Mouse (Mus musculus): Measurements from ENCODE around the gene P2rx5.

The P2rx5 gene

DNA sequence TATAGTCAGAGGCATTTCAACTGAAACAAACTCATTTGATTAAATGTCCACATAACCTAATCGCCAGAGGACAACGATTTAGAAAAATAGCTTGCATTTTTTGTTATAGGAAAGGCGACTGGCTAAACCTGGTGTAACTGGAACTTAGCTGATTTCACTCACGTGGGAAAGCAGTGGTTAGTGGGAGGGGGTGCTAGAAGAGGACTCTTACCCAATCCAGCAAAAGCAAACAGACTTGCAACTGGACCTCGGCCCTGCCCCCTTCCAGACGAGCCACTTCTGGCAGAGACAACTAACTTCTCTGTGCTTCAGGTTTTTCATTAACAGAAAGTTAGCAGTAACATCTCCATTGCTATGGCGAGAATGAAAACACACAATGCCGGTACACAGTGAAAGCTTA lies 15.4 kb downstream of the P2rx5 start:
- no peak for DNase-seq (ENCODE audit: extremely low read depth, low read depth, low spot score)

GRCm38 (mm10) chr11:73176186-73176585 lies 16.0 kb downstream of the P2rx5 start:
- no peak for DNase-seq (ENCODE audit: extremely low read depth, low read depth, low spot score)

GRCm38 (mm10) chr11:73176608-73177508 lies 16.6 kb downstream of the P2rx5 start, which contains the start of the genes Emc6 and Tax1bp3:
TSS of gene Emc6 (minus strand) at chr11:73177037.
TSS of gene Tax1bp3 (plus strand) at chr11:73177083.
- DNase-seq (ENCODE audit: extremely low read depth, low read depth, low spot score), result no peak

- DNase-seq (ENCODE audit: extremely low read depth, low read depth, low spot score), result no peak
Observed at GRCm38 (mm10) chr11:73177509-73177875, 17.3 kb downstream of the P2rx5 start.

DNA sequence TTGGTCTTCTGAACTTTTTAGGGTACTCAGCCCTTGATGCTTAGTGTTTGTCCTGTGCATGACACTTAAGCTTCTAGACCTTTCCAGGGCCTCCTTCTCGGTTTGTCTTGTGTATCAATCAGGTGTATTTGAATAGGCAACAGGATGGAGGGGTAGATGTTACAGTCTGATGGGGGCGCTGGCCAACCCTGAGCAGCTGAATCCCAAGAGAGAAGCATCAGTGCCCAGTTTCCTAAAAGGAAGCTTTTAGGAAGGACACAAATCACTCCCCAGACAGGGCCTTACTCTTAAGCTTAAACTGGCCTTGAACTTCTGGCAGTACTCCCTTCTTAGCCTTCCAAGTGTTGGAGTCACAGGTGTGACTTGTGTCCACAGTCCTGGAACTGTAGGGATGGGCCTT lies 17.7 kb downstream of the P2rx5 start:
- no peak for DNase-seq (ENCODE audit: extremely low read depth, low read depth, low spot score)

DNA sequence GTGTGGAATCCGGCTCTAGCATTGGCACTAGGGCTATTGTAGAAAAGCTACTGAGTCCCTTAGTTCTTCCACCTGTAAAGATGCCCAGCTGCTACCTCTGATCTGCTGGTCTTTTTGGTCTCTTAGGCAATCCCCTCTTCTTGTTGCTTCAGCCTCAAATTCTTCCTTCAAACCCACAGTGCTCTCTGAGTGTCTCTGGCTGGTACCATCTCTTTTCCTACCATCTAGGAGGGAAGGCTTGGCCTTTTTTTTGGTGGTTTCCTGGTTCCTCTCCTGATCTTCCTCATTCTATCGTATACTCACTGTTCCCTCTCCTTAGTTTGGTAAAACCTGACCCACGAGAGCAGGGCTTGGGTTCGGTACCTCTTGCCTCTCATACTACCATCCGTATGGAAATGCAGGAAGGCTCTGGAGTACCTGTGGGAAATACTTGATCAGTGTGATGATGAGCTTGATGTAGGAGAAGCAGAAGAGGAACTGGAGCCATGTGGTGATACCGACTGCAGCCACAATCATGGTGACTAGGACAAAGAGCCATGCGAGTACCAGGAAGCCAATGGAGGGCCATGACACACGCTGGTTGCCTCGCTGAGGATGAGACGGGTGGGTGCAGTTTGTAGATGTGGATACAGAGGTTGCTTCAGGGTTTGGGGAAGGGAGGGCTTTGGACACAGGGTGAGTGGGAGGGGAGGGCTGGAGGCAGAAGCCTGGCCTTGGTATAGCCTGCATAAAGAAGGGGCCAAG lies 25.8 kb downstream of the P2rx5 start:
- no peak for DNase-seq (ENCODE audit: extremely low read depth, low read depth, low spot score)

DNA sequence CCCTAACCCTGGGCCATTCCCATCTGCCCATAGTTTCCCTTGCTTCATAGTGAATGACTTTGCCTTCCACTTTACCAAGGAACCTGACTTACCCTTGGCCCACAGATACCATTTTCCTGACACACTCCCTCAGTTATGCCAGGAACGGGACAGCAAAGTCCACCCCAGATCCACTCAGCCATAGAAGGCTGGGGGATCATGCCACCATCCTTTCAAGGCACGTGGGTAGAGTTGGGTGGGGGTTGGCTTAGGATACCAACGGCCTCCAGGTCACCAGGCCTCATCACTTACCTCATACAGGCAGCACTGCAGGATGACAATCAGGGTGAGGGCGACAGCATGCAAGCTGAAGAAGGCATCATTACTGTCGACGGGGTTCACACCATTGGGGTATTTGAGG lies 27.0 kb downstream of the P2rx5 start:
- no peak for DNase-seq (ENCODE audit: extremely low read depth, low read depth, low spot score)

DNA sequence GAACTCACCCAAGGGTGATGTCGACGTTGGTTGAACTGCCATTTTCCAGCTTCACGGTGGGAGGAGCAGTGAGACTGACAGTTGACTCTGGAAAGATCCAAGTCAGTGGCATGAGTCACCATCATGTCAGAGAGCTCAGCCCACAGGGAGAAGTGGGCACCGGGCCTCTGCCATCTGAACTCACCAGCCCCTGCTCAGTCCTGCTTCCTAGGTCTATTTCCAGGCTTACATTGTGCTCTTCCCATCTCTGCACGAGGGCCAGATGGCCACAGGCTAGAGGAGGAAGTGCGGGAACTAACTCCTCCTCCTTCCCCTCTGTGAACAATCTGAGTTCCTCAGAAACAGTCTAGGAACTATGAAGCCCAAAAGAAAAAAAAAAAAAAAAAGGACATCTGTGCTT lies 32.8 kb downstream of the P2rx5 start:
- DNase-seq (ENCODE audit: extremely low read depth, low read depth, low spot score), result no peak

- DNase-seq (ENCODE audit: extremely low read depth, low read depth, low spot score), result no peak
Observed at GRCm38 (mm10) chr11:73194444-73194843, 34.2 kb downstream of the P2rx5 start.

GRCm38 (mm10) chr11:73198190-73198589 lies 38.0 kb downstream of the P2rx5 start:
- no peak for DNase-seq (ENCODE audit: extremely low read depth, low read depth, low spot score)

GRCm38 (mm10) chr11:73198603-73199229 lies 38.5 kb downstream of the P2rx5 start, which contains the start of gene Ctns:
TSS of gene Ctns (minus strand) at chr11:73199042.
- no peak for DNase-seq (ENCODE audit: extremely low read depth, low read depth, low spot score)

DNA sequence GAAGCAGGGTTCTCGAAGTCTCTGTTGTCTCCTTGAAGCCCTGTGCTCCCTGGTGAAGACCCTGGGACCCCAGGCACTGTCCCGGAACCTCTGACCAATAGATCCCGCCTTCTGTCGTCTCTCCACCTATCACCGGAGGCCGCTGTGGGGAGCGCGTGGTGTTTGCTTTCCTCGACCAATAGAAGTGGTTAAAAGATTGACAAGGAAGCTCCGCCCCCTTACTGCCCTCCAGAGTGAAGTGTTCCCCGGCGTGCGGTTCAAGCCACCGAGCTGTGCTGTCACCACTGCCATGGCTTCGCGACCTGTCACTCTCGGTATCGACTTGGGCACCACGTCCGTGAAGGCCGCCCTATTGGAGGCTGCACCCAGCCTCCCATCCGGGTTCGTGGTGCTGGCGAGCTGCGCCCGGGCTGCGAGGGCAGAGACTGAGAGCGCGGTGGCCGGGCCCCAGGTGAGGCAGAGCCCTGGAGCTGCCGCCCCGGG lies 39.0 kb downstream of the P2rx5 start, which contains the start of gene Shpk:
Gene Shpk, plus strand, starts transcription at position 231 of the 483 bp plus-strand sequence.
- no peak for DNase-seq (ENCODE audit: extremely low read depth, low read depth, low spot score)

GRCm38 (mm10) chr11:73199879-73200278 lies 39.7 kb downstream of the P2rx5 start:
- no peak for DNase-seq (ENCODE audit: extremely low read depth, low read depth, low spot score)

GRCm38 (mm10) chr11:73201021-73201420 lies 40.8 kb downstream of the P2rx5 start:
- DNase-seq (ENCODE audit: extremely low read depth, low read depth, low spot score), result no peak

- no peak for DNase-seq (ENCODE audit: extremely low read depth, low read depth, low spot score)
Observed at GRCm38 (mm10) chr11:73201597-73201996, 41.4 kb downstream of the P2rx5 start.

DNA sequence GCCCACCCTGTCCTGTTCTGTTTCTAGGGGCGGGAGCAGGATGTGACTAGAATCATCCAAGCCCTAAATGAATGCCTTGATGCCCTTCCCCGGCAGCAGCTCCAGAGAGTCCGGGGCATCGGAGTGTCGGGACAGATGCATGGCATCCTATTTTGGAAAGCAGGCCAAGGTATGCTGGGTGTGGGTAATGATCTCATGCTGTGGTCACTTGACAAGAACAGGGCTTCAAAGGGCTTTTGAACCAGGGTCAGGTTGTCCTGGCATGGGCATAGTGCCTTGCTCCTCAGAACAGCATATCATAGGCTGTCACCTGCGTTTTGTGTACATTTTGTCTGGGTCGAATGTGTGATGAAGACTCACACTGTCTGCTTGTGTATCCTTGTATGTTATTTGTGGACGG lies 43.7 kb downstream of the P2rx5 start:
- DNase-seq (ENCODE audit: extremely low read depth, low read depth, low spot score), result no peak

GRCm38 (mm10) chr11:73205194-73205593 lies 45.0 kb downstream of the P2rx5 start:
- peak; percentile 80 for DNase-seq (ENCODE audit: extremely low read depth, low read depth, low spot score)

DNA sequence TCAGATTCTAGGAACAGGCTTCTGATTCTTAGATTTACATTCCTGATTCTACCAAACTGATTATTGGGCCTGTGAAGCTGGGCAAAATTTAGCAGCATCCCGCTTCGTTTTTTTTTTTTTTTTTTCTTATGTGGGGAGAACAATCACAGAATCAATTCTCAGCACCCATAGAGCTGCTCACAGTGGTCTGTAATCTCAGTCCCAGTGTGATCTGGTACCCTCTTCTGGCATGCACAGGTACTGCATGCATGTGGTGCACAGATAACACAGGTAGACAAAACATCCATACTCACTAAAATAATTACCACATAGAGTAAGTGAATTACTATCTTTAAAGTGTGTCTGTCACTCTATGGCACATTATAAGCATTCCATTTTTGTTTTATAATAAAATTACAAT lies 47.4 kb downstream of the P2rx5 start:
- no peak for DNase-seq (ENCODE audit: extremely low read depth, low read depth, low spot score)

- DNase-seq (ENCODE audit: extremely low read depth, low read depth, low spot score), result no peak
Observed at GRCm38 (mm10) chr11:73213956-73214355, 53.7 kb downstream of the P2rx5 start.

- no peak for DNase-seq (ENCODE audit: extremely low read depth, low read depth, low spot score)
Observed at GRCm38 (mm10) chr11:73219671-73220070, 59.5 kb downstream of the P2rx5 start.

DNA sequence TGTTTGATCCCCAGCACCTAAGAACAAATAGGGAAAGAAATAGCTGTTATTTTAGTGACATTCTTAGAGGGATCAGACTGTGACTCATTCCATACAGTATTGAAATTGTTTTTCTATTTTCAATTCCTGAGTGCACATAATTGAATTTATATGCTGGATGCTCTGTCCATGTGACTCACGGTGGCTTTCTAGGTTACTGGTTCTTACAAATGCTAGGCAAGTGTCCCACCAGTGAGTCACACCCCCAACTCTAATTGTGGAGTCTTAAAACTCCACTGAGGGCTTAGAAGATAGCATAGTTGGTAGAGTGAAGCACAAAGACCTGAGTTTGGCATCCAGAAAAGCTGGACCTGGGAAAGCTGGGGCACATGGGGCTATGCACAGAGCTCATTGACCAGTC lies 60.4 kb downstream of the P2rx5 start:
- DNase-seq (ENCODE audit: extremely low read depth, low read depth, low spot score), result no peak
